Mouse (Mus musculus): ENCODE results near the gene Matn3. TPM values are rescaled to one million over a fixed set of nuclear protein-coding genes. Genes with fewer than 3 reads are reported as not detected.

Matn3 gene
- polyA plus RNA-seq, 1 experiment: 0.15 TPM

GRCm38 (mm10) chr12:8902479-8902878 lies 45.2 kb upstream of the Matn3 start:
- DNase-seq: no peak
- Histone ChIP-seq H3K36me3 (ENCODE audit: control insufficient read depth, insufficient read depth, low read length) (no peaks in the 10 kb centered on the region), H3K27ac (ENCODE audit: control insufficient read depth, insufficient read depth, low read length) (no peak overlapping the region), H3K4me3 (ENCODE audit: control insufficient read depth, insufficient read depth, low read length) (no peak overlapping the region), H3K27me3 (ENCODE audit: control insufficient read depth, insufficient read depth, low read length) (no peaks in the 10 kb centered on the region), H3K4me1 (replicated peaks; ENCODE audit: control insufficient read depth, insufficient read depth, low read length) (no peaks in the 10 kb centered on the region)
- 80% methylated on average over 3 of the region's 3 CpGs for WGBS
- no peak for TF ChIP-seq CTCF (IDR thresholded peaks at IDR 0.05; ENCODE audit: borderline replicate concordance, control insufficient read depth, extremely low read depth, insufficient read depth, low read length, poor library complexity)
- no peak for TF ChIP-seq POLR2A (IDR thresholded peaks at IDR 0.05; ENCODE audit: control insufficient read depth, extremely low read depth, insufficient read depth, low read length, poor library complexity)

- Histone ChIP-seq H3K27me3 (ENCODE audit: control insufficient read depth, insufficient read depth, low read length) (no peaks in the 10 kb centered on the region), H3K27ac (ENCODE audit: control insufficient read depth, insufficient read depth, low read length) (peak overlapping the region; percentile 47), H3K4me3 (ENCODE audit: control insufficient read depth, insufficient read depth, low read length) (0 out of 2 replicates have a peak overlapping the region, but pooled peaks have one; percentile 1), H3K4me1 (replicated peaks; ENCODE audit: control insufficient read depth, insufficient read depth, low read length) (peaks cover 10% of the 10 kb centered on the region), H3K36me3 (ENCODE audit: control insufficient read depth, insufficient read depth, low read length) (no peaks in the 10 kb centered on the region)
- no peak for DNase-seq
- TF ChIP-seq CTCF (IDR thresholded peaks at IDR 0.05; ENCODE audit: borderline replicate concordance, control insufficient read depth, extremely low read depth, insufficient read depth, low read length, poor library complexity) (0 out of 2 replicates have a peak, but pooled peaks have one; percentile 13), POLR2A (IDR thresholded peaks at IDR 0.05; ENCODE audit: control insufficient read depth, extremely low read depth, insufficient read depth, low read length, poor library complexity) (no peak)
- WGBS: 65% methylated on average over 16 of the region's 16 CpGs
Measured at GRCm38 (mm10) chr12:8912860-8913685, 34.7 kb upstream of the Matn3 start.

GRCm38 (mm10) chr12:8913701-8914340 lies 33.9 kb upstream of the Matn3 start:
- 96% methylated on average over 9 of the region's 9 CpGs for WGBS
- no peak overlapping the region for H3K4me3 ChIP-seq (ENCODE audit: control insufficient read depth, insufficient read depth, low read length)
- H3K4me1 ChIP-seq (replicated peaks; ENCODE audit: control insufficient read depth, insufficient read depth, low read length): peaks cover 10% of the 10 kb centered on the region

GRCm38 (mm10) chr12:8916378-8916777 lies 31.4 kb upstream of the Matn3 start:
- WGBS: 86% methylated on average over 5 of the region's 5 CpGs
- TF ChIP-seq CTCF (IDR thresholded peaks at IDR 0.05; ENCODE audit: borderline replicate concordance, control insufficient read depth, extremely low read depth, insufficient read depth, low read length, poor library complexity) (no peak), POLR2A (IDR thresholded peaks at IDR 0.05; ENCODE audit: control insufficient read depth, extremely low read depth, insufficient read depth, low read length, poor library complexity) (no peak)
- Histone ChIP-seq H3K4me1 (replicated peaks; ENCODE audit: control insufficient read depth, insufficient read depth, low read length) (peaks cover 10% of the 10 kb centered on the region), H3K36me3 (ENCODE audit: control insufficient read depth, insufficient read depth, low read length) (no peaks in the 10 kb centered on the region), H3K27me3 (ENCODE audit: control insufficient read depth, insufficient read depth, low read length) (no peaks in the 10 kb centered on the region), H3K27ac (ENCODE audit: control insufficient read depth, insufficient read depth, low read length) (no peak overlapping the region), H3K4me3 (ENCODE audit: control insufficient read depth, insufficient read depth, low read length) (no peak overlapping the region)
- no peak for DNase-seq

More at GRCm38 (mm10) chr12:8913701-8914340, 33.9 kb upstream of the Matn3 start:
- TF ChIP-seq CTCF (IDR thresholded peaks at IDR 0.05; ENCODE audit: borderline replicate concordance, control insufficient read depth, extremely low read depth, insufficient read depth, low read length, poor library complexity) (no peak), POLR2A (IDR thresholded peaks at IDR 0.05; ENCODE audit: control insufficient read depth, extremely low read depth, insufficient read depth, low read length, poor library complexity) (no peak)
- Histone ChIP-seq H3K27me3 (ENCODE audit: control insufficient read depth, insufficient read depth, low read length) (no peaks in the 10 kb centered on the region), H3K36me3 (ENCODE audit: control insufficient read depth, insufficient read depth, low read length) (no peaks in the 10 kb centered on the region), H3K27ac (ENCODE audit: control insufficient read depth, insufficient read depth, low read length) (peak overlapping the region; percentile 10; the same call in 1 of the 2 replicates)
- DNase-seq: no peak

GRCm38 (mm10) chr12:8919231-8919630 lies 28.5 kb upstream of the Matn3 start:
- H3K36me3 ChIP-seq (ENCODE audit: control insufficient read depth, insufficient read depth, low read length): no peaks in the 10 kb centered on the region
- no peak overlapping the region for H3K4me3 ChIP-seq (ENCODE audit: control insufficient read depth, insufficient read depth, low read length)
- H3K4me1 ChIP-seq (replicated peaks; ENCODE audit: control insufficient read depth, insufficient read depth, low read length): peaks cover 4% of the 10 kb centered on the region
- no peak for DNase-seq
- 96% methylated on average over 3 of the region's 3 CpGs for WGBS
- H3K27ac ChIP-seq (ENCODE audit: control insufficient read depth, insufficient read depth, low read length): no peak overlapping the region
- TF ChIP-seq POLR2A (IDR thresholded peaks at IDR 0.05; ENCODE audit: control insufficient read depth, extremely low read depth, insufficient read depth, low read length, poor library complexity): no peak
- no peak for TF ChIP-seq CTCF (IDR thresholded peaks at IDR 0.05; ENCODE audit: borderline replicate concordance, control insufficient read depth, extremely low read depth, insufficient read depth, low read length, poor library complexity)
- no peaks in the 10 kb centered on the region for H3K27me3 ChIP-seq (ENCODE audit: control insufficient read depth, insufficient read depth, low read length)

GRCm38 (mm10) chr12:8920996-8921393 lies 26.7 kb upstream of the Matn3 start:
- WGBS: 26% methylated on average over 1 of the region's 1 CpGs
- Histone ChIP-seq H3K4me3 (ENCODE audit: control insufficient read depth, insufficient read depth, low read length) (no peak overlapping the region), H3K4me1 (replicated peaks; ENCODE audit: control insufficient read depth, insufficient read depth, low read length) (peaks cover 4% of the 10 kb centered on the region), H3K27ac (ENCODE audit: control insufficient read depth, insufficient read depth, low read length) (no peak overlapping the region), H3K27me3 (ENCODE audit: control insufficient read depth, insufficient read depth, low read length) (no peaks in the 10 kb centered on the region), H3K36me3 (ENCODE audit: control insufficient read depth, insufficient read depth, low read length) (0 out of 2 replicates have a peak, but pooled peaks cover 2% of the 10 kb centered on the region)
- DNase-seq: no peak
- TF ChIP-seq CTCF (IDR thresholded peaks at IDR 0.05; ENCODE audit: borderline replicate concordance, control insufficient read depth, extremely low read depth, insufficient read depth, low read length, poor library complexity) (no peak), POLR2A (IDR thresholded peaks at IDR 0.05; ENCODE audit: control insufficient read depth, extremely low read depth, insufficient read depth, low read length, poor library complexity) (no peak)

All from thymus, adult 2 months (tissue).